Mouse (Mus musculus) cerebellum, adult 2 months (tissue): ENCODE results near the gene Mycn.

Experiments used
- CTCF ChIP-seq: fragments of 200-500 bp; IDR thresholded peaks from 2 replicates; pipeline ENCODE4 v1.5.1; 2011; ENCODE audit warnings: low read depth, mild to moderate bottlenecking, control low read depth, low read length, moderate library complexity, borderline replicate concordance; ENCODE audit not compliant: insufficient read depth
- POLR2A ChIP-seq: fragments of 200-500 bp; IDR thresholded peaks from 2 replicates; pipeline ENCODE4 v1.6.1; 2011; ENCODE audit warnings: low read length, control low read depth, borderline replicate concordance; ENCODE audit not compliant: insufficient read depth

GRCm38 (mm10) chr12:12943288-12943687, 1.6 kb upstream of the Mycn start:
- TF ChIP-seq CTCF (no peak), POLR2A (no peak)
